Mouse (Mus musculus) frontal cortex, postnatal 10 days (tissue): ENCODE results near the gene Gm10300.

Experiments
- DNase-seq, 2 experiments: peaks; one replicate each; pipeline ENCODE4 v3.0.0; 2022; ENCODE audit warnings: low spot score in 2 of 2, mixed read lengths in 1 of 2

The Gm10300 gene

GRCm38 (mm10) chr4:132074077-132074932 lies at the start of gene Gm10300:
Gene Gm10300, plus strand, starts transcription at chr4:132074697.
- DNase-seq = no peak

GRCm38 (mm10) chr4:132025264-132025663 lies 49.2 kb upstream of the Gm10300 start:
- DNase-seq = no peak

GRCm38 (mm10) chr4:132025738-132026527 lies 48.6 kb upstream of the Gm10300 start:
- DNase-seq = no peak

- no peak for DNase-seq
These were observed 47.3 kb upstream of the Gm10300 start for GRCm38 (mm10) chr4:132027167-132027566.

GRCm38 (mm10) chr4:132027806-132028205 lies 46.7 kb upstream of the Gm10300 start:
- DNase-seq = no peak

- DNase-seq = no peak
These were observed 44.4 kb upstream of the Gm10300 start for GRCm38 (mm10) chr4:132029851-132030741.

- DNase-seq = no peak
These were observed 41.3 kb upstream of the Gm10300 start for GRCm38 (mm10) chr4:132033183-132033582.

- no peak for DNase-seq
These were observed 40.3 kb upstream of the Gm10300 start for GRCm38 (mm10) chr4:132034242-132034641.

- no peak for DNase-seq
These were observed 37.4 kb upstream of the Gm10300 start for GRCm38 (mm10) chr4:132037137-132037536.

GRCm38 (mm10) chr4:132037991-132038390 lies 36.5 kb upstream of the Gm10300 start:
- no peak for DNase-seq

GRCm38 (mm10) chr4:132038809-132039208 lies 35.7 kb upstream of the Gm10300 start:
- DNase-seq = no peak

- no peak for DNase-seq
These were observed 35.0 kb upstream of the Gm10300 start for GRCm38 (mm10) chr4:132039521-132039920.

GRCm38 (mm10) chr4:132039975-132040645 lies 34.4 kb upstream of the Gm10300 start:
- no peak for DNase-seq

GRCm38 (mm10) chr4:132041471-132042332 lies 32.8 kb upstream of the Gm10300 start:
- no peak for DNase-seq

GRCm38 (mm10) chr4:132043726-132044125 lies 30.8 kb upstream of the Gm10300 start:
- DNase-seq = no peak

- DNase-seq = peak in 1 of 2 experiments; percentile 34
These were observed 26.2 kb upstream of the Gm10300 start for GRCm38 (mm10) chr4:132048011-132048991.

GRCm38 (mm10) chr4:132048995-132049404 lies 25.5 kb upstream of the Gm10300 start:
- peak; percentile 89 to 93 for DNase-seq

GRCm38 (mm10) chr4:132049549-132050200 lies 24.8 kb upstream of the Gm10300 start:
- no peak for DNase-seq
